Mouse (Mus musculus): ENCODE measurements around the gene Rsu1. TPM values are rescaled to one million over a fixed set of nuclear protein-coding genes. Genes with fewer than 3 reads are reported as not detected.

Rsu1 gene
- polyA plus RNA-seq, 1 experiment = 0.65 TPM

GRCm38 (mm10) chr2:13268681-13269293 lies 2.4 kb downstream of the Rsu1 start:
- peaks cover 43% of the 10 kb centered on the region for H3K4me1 ChIP-seq (ENCODE audit: control insufficient read depth)
- H3K4me3 ChIP-seq (replicated peaks) = no peak overlapping the region
- no peak for TF ChIP-seq GATA1 (IDR thresholded peaks at IDR 0.05; ENCODE audit: low read length)
- TF ChIP-seq TAL1 (IDR thresholded peaks at IDR 0.05; ENCODE audit: low read length) = no peak

DNA sequence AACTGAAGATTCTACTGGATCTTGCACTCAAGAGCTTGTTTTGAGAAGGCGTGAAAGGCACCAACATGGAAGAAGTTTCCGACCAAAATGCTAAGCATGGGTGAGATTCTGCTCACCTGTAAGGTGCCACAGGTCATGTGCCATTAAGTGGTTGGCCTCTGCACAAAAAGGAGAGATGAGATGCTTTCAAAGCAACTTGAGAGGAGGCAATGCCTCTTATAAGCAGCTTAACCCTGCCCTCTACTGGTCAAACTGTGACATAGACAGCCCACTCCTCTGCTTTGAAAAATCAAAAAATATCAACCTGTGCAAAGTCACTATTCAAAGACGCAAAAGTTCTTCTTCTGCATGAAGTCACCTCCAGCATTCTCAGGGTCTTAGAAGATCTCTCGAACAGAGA lies 6.3 kb downstream of the Rsu1 start:
- peaks cover 15% of the 10 kb centered on the region for H3K4me1 ChIP-seq (ENCODE audit: control insufficient read depth)

More at GRCm38 (mm10) chr2:13268681-13269293, 2.4 kb downstream of the Rsu1 start:
- peaks cover 9% of the 10 kb centered on the region for H3K36me3 ChIP-seq (ENCODE audit: control insufficient read depth)
- no peaks in the 10 kb centered on the region for H3K27me3 ChIP-seq (ENCODE audit: control insufficient read depth)
- H3K9me3 ChIP-seq (ENCODE audit: control insufficient read depth, low read length) = no peaks in the 10 kb centered on the region

GRCm38 (mm10) chr2:13263150-13263549 lies 8.1 kb downstream of the Rsu1 start:
- H3K4me1 ChIP-seq (ENCODE audit: control insufficient read depth) = peaks cover 2% of the 10 kb centered on the region; the same call in 1 of the 2 replicates
- no peaks in the 10 kb centered on the region for H3K27me3 ChIP-seq (ENCODE audit: control insufficient read depth)
- TF ChIP-seq TAL1 (IDR thresholded peaks at IDR 0.05; ENCODE audit: low read length) = no peak
- no peaks in the 10 kb centered on the region for H3K9me3 ChIP-seq (ENCODE audit: control insufficient read depth, low read length)
- H3K4me3 ChIP-seq (replicated peaks) = no peak overlapping the region
- peaks cover 12% of the 10 kb centered on the region for H3K36me3 ChIP-seq (ENCODE audit: control insufficient read depth)

More for the DNA sequence above, 6.3 kb downstream of the Rsu1 start:
- Histone ChIP-seq H3K4me3 (replicated peaks) (no peak overlapping the region), H3K36me3 (ENCODE audit: control insufficient read depth) (peaks cover 12% of the 10 kb centered on the region), H3K27me3 (ENCODE audit: control insufficient read depth) (no peaks in the 10 kb centered on the region), H3K9me3 (ENCODE audit: control insufficient read depth, low read length) (no peaks in the 10 kb centered on the region)
- TF ChIP-seq GATA1 (IDR thresholded peaks at IDR 0.05; ENCODE audit: low read length) (no peak), TAL1 (IDR thresholded peaks at IDR 0.05; ENCODE audit: low read length) (no peak)

GRCm38 (mm10) chr2:13258606-13259005 lies 12.6 kb downstream of the Rsu1 start:
- Histone ChIP-seq H3K9me3 (ENCODE audit: control insufficient read depth, low read length) (no peaks in the 10 kb centered on the region), H3K4me1 (ENCODE audit: control insufficient read depth) (no peaks in the 10 kb centered on the region), H3K4me3 (replicated peaks) (no peak overlapping the region), H3K36me3 (ENCODE audit: control insufficient read depth) (peaks cover 9% of the 10 kb centered on the region; the same call in 1 of the 2 replicates), H3K27me3 (ENCODE audit: control insufficient read depth) (no peaks in the 10 kb centered on the region)
- TF ChIP-seq GATA1 (IDR thresholded peaks at IDR 0.05; ENCODE audit: low read length) (no peak), TAL1 (IDR thresholded peaks at IDR 0.05; ENCODE audit: low read length) (no peak)

- Histone ChIP-seq H3K4me1 (ENCODE audit: control insufficient read depth) (no peaks in the 10 kb centered on the region), H3K4me3 (replicated peaks) (no peak overlapping the region), H3K9me3 (ENCODE audit: control insufficient read depth, low read length) (no peaks in the 10 kb centered on the region), H3K36me3 (ENCODE audit: control insufficient read depth) (peaks cover 2% of the 10 kb centered on the region), H3K27me3 (ENCODE audit: control insufficient read depth) (no peaks in the 10 kb centered on the region)
- no peak for TF ChIP-seq GATA1 (IDR thresholded peaks at IDR 0.05; ENCODE audit: low read length)
These were observed 30.5 kb downstream of the Rsu1 start for GRCm38 (mm10) chr2:13240711-13241110.

- Histone ChIP-seq H3K36me3 (ENCODE audit: control insufficient read depth) (peaks cover 2% of the 10 kb centered on the region), H3K4me1 (ENCODE audit: control insufficient read depth) (no peaks in the 10 kb centered on the region), H3K9me3 (ENCODE audit: control insufficient read depth, low read length) (no peaks in the 10 kb centered on the region), H3K27me3 (ENCODE audit: control insufficient read depth) (no peaks in the 10 kb centered on the region), H3K4me3 (replicated peaks) (no peak overlapping the region)
- TF ChIP-seq TAL1 (IDR thresholded peaks at IDR 0.05; ENCODE audit: low read length) (no peak), GATA1 (IDR thresholded peaks at IDR 0.05; ENCODE audit: low read length) (no peak)
These were observed 33.9 kb downstream of the Rsu1 start for GRCm38 (mm10) chr2:13237140-13237901.

DNA sequence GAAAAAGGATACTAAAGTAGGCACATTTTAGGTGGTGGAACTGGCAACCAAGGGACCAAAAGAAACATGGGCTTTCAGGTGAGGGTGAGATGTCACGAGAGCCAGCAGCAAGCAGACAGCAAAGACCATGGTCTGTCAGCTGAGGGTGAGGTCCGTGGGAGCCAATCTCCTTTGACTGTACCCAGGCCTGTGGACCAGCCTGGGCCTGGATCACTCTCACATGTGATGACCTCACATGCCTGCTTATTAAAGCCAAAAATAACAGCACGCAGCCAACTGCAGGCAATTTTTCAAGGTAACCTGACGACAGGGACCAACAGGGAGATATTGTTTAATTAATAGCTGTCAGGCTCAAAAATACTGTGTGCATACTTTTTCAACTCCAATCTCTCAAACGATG lies 35.5 kb downstream of the Rsu1 start:
- H3K4me1 ChIP-seq (ENCODE audit: control insufficient read depth) = no peaks in the 10 kb centered on the region
- TF ChIP-seq TAL1 (IDR thresholded peaks at IDR 0.05; ENCODE audit: low read length) (no peak), GATA1 (IDR thresholded peaks at IDR 0.05; ENCODE audit: low read length) (no peak)
- H3K36me3 ChIP-seq (ENCODE audit: control insufficient read depth) = peaks cover 2% of the 10 kb centered on the region
- no peaks in the 10 kb centered on the region for H3K27me3 ChIP-seq (ENCODE audit: control insufficient read depth)
- no peaks in the 10 kb centered on the region for H3K9me3 ChIP-seq (ENCODE audit: control insufficient read depth, low read length)
- no peak overlapping the region for H3K4me3 ChIP-seq (replicated peaks)

DNA sequence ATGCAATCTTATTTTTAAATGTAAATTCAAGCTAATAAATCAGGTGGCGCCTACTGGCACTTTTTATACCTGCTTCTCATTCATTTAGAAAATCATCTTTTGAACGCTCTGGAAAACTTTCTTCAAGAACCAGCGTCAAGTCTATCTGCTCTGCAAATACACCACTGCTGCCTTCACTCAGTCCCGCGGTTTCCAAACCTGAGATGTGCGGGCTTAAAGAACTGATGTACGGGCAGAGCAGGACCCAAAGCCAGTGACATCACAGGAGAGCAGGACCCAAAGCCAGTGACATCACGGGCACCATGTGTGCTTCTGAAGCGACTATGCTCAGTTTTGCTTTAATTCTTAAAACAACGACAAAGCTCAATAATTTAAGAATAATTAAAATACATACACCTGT lies 36.4 kb downstream of the Rsu1 start:
- H3K4me1 ChIP-seq (ENCODE audit: control insufficient read depth) = no peaks in the 10 kb centered on the region
- H3K4me3 ChIP-seq (replicated peaks) = no peak overlapping the region
- no peaks in the 10 kb centered on the region; the same call in 1 of the 2 replicates for H3K36me3 ChIP-seq (ENCODE audit: control insufficient read depth)
- no peak for TF ChIP-seq TAL1 (IDR thresholded peaks at IDR 0.05; ENCODE audit: low read length)
- no peak for TF ChIP-seq GATA1 (IDR thresholded peaks at IDR 0.05; ENCODE audit: low read length)
- no peaks in the 10 kb centered on the region for H3K9me3 ChIP-seq (ENCODE audit: control insufficient read depth, low read length)
- H3K27me3 ChIP-seq (ENCODE audit: control insufficient read depth) = no peaks in the 10 kb centered on the region

GRCm38 (mm10) chr2:13233902-13234301 lies 37.3 kb downstream of the Rsu1 start:
- Histone ChIP-seq H3K9me3 (ENCODE audit: control insufficient read depth, low read length) (no peaks in the 10 kb centered on the region), H3K4me1 (ENCODE audit: control insufficient read depth) (no peaks in the 10 kb centered on the region), H3K36me3 (ENCODE audit: control insufficient read depth) (no peaks in the 10 kb centered on the region), H3K4me3 (replicated peaks) (no peak overlapping the region), H3K27me3 (ENCODE audit: control insufficient read depth) (no peaks in the 10 kb centered on the region)
- no peak for TF ChIP-seq TAL1 (IDR thresholded peaks at IDR 0.05; ENCODE audit: low read length)
- no peak for TF ChIP-seq GATA1 (IDR thresholded peaks at IDR 0.05; ENCODE audit: low read length)
